Mouse (Mus musculus): ENCODE measurements around the gene Mrps7.

- no peak for TF ChIP-seq EP300 (IDR thresholded peaks at IDR 0.05; ENCODE audit: insufficient read depth, low read depth, low read length)
- TF ChIP-seq CTCF (IDR thresholded peaks at IDR 0.05): no peak
- no peak for TF ChIP-seq POLR2A (IDR thresholded peaks at IDR 0.05; ENCODE audit: insufficient read depth, low read depth, low read length)
These were observed 40.6 kb downstream of the Mrps7 start for GRCm38 (mm10) chr11:115644308-115644707.
